Mouse (Mus musculus) adrenal gland, postnatal 25 days (tissue): ENCODE data around the gene Abracl. TPM values are rescaled to one million over a fixed set of nuclear protein-coding genes. Genes with fewer than 3 reads are reported as not detected.

ENCODE experiments used
- DNase-seq: peaks from one replicate; pipeline ENCODE4 v3.0.0; 2021; ENCODE audit warnings: mixed read lengths
- total RNA-seq: library from RNA; stranded (reverse); gene quantifications from 2 replicates; pipeline ENCODE4 v1.2.3, GENCODE M21; 2021

Gene Abracl
- total RNA-seq, 1 experiment from 2014 or later, result 31.1 TPM

GRCm38 (mm10) chr10:18021576-18022311 lies 1.3 kb downstream of the Abracl start:
- DNase-seq, result no peak

GRCm38 (mm10) chr10:18020846-18021245 lies 2.2 kb downstream of the Abracl start:
- no peak for DNase-seq

GRCm38 (mm10) chr10:18020443-18020842 lies 2.6 kb downstream of the Abracl start:
- no peak for DNase-seq

DNA sequence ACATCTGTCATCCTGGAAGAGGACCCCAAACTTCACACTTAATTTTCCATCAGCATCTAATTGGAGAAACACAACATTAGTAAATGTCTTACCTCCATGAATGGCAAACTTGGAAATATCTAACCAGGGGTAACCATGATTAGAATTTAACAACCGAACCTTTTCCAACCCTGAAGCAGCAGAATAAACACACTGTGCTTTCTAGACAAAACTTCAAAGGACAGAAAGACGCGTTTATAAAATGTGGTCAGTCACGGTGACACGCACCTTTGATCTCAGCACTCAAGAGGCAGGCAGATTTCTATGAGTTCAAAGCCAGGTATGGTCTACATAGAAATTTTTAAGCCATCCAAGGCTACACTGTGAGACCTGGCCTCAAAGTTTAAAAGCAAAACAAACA lies 11.3 kb downstream of the Abracl start:
- DNase-seq, result no peak

DNA sequence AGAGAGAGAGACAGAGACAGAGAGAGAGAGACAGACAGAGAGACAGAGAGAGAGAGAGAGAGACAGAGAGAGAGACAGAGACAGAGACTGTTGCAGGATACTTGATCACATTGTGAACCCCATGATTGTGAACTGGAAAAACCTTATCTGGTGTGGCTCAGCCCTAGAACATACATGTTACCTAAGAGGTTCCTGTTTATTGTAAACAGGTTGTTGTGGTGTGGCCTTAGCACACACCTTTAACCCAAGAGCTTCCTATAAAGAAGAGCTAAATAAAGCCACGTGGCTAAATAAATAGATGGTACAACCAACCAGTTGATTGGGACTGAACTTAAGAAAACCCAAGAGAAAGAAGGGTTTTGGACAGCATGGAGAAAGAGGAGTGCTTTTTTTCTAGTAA lies 13.3 kb downstream of the Abracl start:
- no peak for DNase-seq

DNA sequence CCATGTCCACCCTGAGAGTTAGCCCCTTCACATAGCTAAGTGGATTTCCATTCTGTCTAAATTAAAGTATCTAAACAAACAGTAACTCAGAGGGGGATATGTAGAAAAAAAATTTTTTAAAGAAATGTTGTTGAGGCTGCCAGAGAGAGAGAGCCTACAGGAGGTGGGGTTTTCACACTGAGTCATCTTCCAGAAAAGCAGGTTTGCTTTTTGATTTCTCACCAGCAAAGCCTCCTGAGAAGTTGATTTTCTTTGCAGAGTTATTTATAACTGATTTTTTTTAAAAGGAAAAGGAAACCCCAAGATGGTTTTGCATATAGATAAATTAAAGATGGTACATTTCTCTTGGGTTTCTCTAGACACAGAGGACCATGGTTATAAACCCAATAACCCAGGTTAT lies 15.0 kb downstream of the Abracl start:
- DNase-seq, result no peak

- no peak for DNase-seq
Observed at GRCm38 (mm10) chr10:18007243-18007642, 15.8 kb downstream of the Abracl start.

GRCm38 (mm10) chr10:18006756-18007155 lies 16.3 kb downstream of the Abracl start:
- DNase-seq, result no peak

GRCm38 (mm10) chr10:18005136-18005955 lies 17.7 kb downstream of the Abracl start:
- DNase-seq, result no peak

DNA sequence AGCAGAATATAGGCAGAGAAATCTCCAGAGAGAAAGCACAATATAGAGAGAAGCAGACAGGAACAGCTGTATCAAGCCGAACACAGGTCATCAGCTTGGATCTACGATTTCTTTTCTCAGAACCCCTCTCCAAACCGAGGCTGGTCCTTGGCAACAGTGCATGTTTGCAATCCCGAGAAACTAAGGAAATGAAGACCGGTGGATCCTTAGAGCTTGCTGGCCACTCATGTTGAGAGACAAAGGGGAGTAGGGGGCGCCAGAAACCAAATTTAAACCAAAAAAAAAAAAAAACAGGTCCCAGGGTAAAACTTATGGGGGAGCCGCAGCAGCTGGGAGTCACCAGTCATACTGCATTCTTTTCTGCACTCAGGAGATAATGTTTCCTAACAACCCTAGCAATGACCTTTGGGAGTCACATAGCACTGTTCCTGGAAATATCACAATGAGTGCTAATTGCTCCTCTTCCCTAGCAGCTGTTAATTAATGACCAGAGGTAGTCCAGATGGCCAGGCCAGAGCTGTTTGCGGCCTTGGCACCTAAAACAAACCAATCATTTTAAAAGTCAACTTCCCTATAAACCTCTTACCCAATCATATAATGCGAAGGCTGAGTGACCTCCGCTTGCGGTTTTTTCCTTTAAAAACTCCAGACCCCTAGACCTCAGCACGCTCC lies 19.0 kb downstream of the Abracl start:
- DNase-seq, result no peak

- no peak for DNase-seq
Observed at GRCm38 (mm10) chr10:17990576-17990975, 32.5 kb downstream of the Abracl start.

DNA sequence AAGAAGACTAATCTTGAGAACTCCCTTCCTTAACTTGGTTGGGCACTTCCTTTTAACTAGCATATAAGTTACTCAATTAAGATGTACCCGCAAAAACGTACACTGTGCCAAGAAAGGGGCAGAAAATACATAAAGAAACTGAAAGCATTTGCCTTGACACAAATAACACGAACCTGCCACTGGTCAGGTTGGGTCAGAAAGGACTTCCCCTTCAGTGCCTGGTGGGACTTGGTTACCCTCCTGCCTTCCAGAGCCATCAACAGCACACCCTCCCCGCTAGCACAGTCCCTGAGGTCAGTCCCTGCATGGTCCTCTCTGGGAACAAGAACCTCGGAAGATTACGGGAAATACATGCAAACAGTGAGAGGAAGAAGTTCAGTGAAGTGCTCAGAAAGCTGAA lies 34.0 kb downstream of the Abracl start:
- no peak for DNase-seq

GRCm38 (mm10) chr10:17987823-17988423 lies 35.2 kb downstream of the Abracl start:
- no peak for DNase-seq

DNA sequence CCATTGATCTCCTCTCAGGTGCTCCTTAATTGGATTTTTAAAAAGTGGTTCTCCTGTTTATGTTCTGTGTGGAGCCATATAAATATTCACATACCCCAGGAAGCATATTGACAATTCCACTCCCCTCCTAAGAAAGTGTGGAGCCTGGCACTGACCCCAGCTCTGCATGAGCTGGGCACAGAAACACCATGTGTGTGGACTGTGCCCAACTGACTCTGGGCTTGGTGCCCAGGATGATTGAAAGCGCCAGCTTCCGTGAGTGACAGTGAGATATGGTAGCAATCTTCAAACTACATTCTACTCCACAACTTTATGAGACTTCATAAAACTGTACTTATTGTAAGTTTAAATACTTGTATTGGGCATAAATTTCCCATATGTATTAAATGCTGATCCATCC lies 39.8 kb downstream of the Abracl start:
- peak; percentile 29 for DNase-seq

- no peak for DNase-seq
Observed at GRCm38 (mm10) chr10:17966090-17966489, 57.0 kb downstream of the Abracl start.

Other genes with a start within 250 kb of the Abracl start
- 0.73 and 1.1 TPM in 2 replicates for gene Txlnb, start 227.1 kb downstream of the Abracl start, total RNA-seq
- 44.3 and 44.5 TPM in 2 replicates for gene Heca, start 75.2 kb downstream of the Abracl start, total RNA-seq
- 38.5 and 41.3 TPM in 2 replicates for gene Reps1, start 32.6 kb upstream of the Abracl start, total RNA-seq
- not detected in 2 replicates for gene Ect2l, start 187.6 kb upstream of the Abracl start, total RNA-seq
- gene Ccdc28a, start 211.7 kb upstream of the Abracl start, total RNA-seq, result 14.7 and 17.7 TPM in 2 replicates